Mouse (Mus musculus) left cerebral cortex, adult 2 months (tissue): ENCODE data around the gene Acyp2. TPM values are rescaled to one million over a fixed set of nuclear protein-coding genes. Genes with fewer than 3 reads are reported as not detected.

ENCODE experiments used
- DNase-seq, 2 experiments: peaks; one replicate each; pipeline ENCODE4 v3.0.0; 2021 to 2022; ENCODE audit warnings: low spot score in 2 of 2, mixed read lengths in 1 of 2; ENCODE audit errors: extremely low spot score in 1 of 2
- H3K27ac ChIP-seq: fragments of 200-600 bp; 2 replicates; pipeline ENCODE4 v1.8.1; 2022
- H3K4me3 ChIP-seq: fragments of 200-600 bp; 2 replicates; pipeline ENCODE4 v1.8.1; 2022
- CTCF ChIP-seq: fragments of 200-600 bp; IDR thresholded peaks from 2 replicates; pipeline ENCODE4 v1.8.1; 2022; ENCODE audit warnings: antibody characterized with exemption, mild to moderate bottlenecking, moderate library complexity
- intact Hi-C: fragments of 180-260 bp; cut with DNase I; formaldehyde crosslinking; loops from one replicate; pipeline ENCODE4 v1.15.1; 2025
- total RNA-seq, 2 experiments: library from RNA; stranded (reverse); gene quantifications; 2 replicates each; pipeline ENCODE4 v1.2.3; 2021

The Acyp2 gene
- total RNA-seq, 2 experiments from 2014 or later: 22.8 to 27.1 TPM

GRCm38 (mm10) chr11:30560215-30560614 lies 89.2 kb downstream of the Acyp2 start:
- intact Hi-C loops: no loop called here
- no peak overlapping the region for H3K27ac ChIP-seq
- no peak for TF ChIP-seq CTCF

DNA sequence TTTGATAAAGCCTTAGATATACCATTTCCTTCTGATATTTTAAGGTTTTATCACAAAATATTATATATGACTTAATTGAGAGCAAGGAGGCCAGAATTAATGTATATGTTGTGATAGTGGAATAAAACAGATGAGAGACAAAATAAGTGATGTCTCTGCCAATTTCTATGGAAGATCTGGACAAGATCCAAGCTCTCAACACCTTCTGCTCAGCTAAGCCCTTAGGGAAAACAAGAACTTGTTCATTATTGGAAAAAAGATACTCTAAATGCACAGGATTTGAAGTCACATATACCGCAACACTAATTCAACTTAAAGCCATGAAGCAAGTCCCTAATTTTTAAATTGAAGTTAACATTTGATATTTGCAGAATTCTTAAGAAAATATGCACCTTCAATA lies 96.0 kb downstream of the Acyp2 start:
- intact Hi-C loops: loop anchor here (5.0 kb wide), 1 partner anchor 286 kb away; the partner anchor contains the start of gene Sptbn1
- no peak for DNase-seq
- Histone ChIP-seq H3K27ac (no peak overlapping the region), H3K4me3 (no peak overlapping the region)
- no peak for TF ChIP-seq CTCF

More at GRCm38 (mm10) chr11:30560215-30560614, 89.2 kb downstream of the Acyp2 start:
- DNase-seq: no peak
- no peak overlapping the region for H3K4me3 ChIP-seq

DNA sequence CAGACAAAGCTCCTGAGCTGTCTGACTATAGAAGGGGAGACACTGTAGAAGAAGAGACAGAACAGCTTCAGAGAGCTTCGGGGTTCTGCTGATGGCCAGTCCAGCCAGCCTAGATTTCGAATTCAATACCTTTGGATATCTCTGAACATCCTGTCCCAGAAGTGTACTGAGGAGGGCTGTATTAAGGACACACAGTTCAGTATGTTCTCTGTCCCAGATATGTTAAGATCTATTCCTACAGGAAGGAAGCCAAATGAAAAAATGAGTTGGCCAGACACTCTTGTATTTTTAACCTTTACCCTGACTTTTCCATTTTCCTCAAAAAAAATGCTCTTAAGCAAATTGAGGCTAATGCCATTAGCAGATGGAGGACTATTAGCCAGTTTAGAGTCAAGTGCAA lies 132.3 kb downstream of the Acyp2 start:
- H3K27ac ChIP-seq: no peak overlapping the region
- TF ChIP-seq CTCF: no peak
- no peak overlapping the region for H3K4me3 ChIP-seq
- DNase-seq: no peak
- intact Hi-C loops: no loop called here

DNA sequence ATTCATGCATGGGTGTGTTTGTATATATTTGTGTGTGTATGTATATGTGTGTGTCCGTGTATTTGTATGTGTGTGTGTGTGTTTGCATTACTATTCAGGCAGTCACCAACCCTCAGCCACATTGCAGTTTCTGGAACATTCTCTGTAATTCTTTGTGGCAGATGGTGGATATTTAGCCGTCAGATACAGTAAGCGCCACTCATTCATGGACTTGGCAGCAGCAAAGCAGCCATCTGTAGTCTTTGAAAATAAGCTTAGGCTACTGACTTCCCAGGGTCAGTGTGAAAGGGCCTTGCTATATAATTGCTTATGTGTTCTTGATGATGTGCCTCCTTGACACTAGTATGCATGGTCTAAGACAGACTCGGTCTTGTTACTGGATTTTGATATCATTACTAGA lies 141.2 kb downstream of the Acyp2 start:
- DNase-seq: no peak
- no peak overlapping the region for H3K4me3 ChIP-seq
- intact Hi-C loops: no loop called here
- no peak for TF ChIP-seq CTCF
- no peak overlapping the region for H3K27ac ChIP-seq

DNA sequence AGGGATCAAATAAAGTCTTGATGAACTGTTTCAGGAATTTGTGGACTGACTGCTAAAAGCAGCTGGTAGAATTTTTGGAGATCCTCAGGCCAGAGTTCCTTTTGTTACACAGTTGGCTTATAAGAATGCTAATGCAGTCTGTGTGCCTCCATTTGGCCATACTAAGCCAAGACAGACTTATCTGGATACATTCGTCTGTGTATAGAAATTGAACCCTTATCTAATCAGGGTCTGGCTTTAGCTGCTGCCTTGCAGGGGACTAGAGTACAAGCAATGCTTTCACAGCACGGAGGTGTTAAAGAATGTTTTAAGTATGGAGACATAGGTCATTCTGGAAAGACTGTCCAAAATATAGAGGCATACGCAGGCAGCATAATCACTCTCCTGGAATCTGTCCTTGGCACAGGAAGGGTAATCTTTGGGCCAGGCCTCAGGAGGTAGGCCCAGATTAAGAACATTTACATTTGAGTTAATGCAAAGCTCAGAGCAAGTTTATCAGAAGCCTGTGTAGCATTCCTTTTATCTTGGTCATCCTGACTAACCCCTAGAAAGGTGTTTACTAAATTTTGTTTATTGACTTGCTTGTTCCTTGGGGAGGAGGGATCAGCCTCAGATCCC lies 150.5 kb downstream of the Acyp2 start:
- no peak overlapping the region for H3K4me3 ChIP-seq
- no peak for DNase-seq
- TF ChIP-seq CTCF: no peak
- H3K27ac ChIP-seq: no peak overlapping the region
- intact Hi-C loops: no loop called here

- no peak for TF ChIP-seq CTCF
- no peak for DNase-seq
- Histone ChIP-seq H3K4me3 (no peak overlapping the region), H3K27ac (no peak overlapping the region)
- intact Hi-C loops: no loop called here
Measured at GRCm38 (mm10) chr11:30497151-30497550, 152.2 kb downstream of the Acyp2 start.

GRCm38 (mm10) chr11:30491515-30492260 lies 157.7 kb downstream of the Acyp2 start:
- intact Hi-C loops: no loop called here
- no peak for TF ChIP-seq CTCF
- DNase-seq: no peak
- H3K4me3 ChIP-seq: no peak overlapping the region
- no peak overlapping the region for H3K27ac ChIP-seq

GRCm38 (mm10) chr11:30488183-30488582 lies 161.2 kb downstream of the Acyp2 start:
- no peak for DNase-seq
- Histone ChIP-seq H3K4me3 (no peak overlapping the region), H3K27ac (no peak overlapping the region)
- TF ChIP-seq CTCF: no peak
- intact Hi-C loops: no loop called here

DNA sequence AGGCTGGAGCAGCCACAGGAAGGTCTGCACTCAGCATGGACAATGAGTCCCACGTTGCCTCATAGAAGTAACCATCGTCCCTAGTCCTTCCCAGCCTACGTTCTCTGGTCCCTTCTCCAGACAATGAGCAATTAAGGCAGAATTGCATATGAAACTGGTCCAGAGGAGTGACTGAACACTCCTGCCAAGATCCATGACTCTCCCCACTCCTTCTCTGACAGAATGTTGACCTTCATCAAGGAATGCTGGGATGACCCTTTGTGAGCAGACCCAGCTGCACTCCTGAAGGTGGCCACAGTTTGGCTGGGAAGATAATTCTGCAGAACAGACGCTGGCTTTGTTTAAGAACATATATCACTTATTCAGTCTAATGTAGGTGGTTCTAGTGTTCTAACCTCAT lies 166.1 kb downstream of the Acyp2 start:
- no peak for TF ChIP-seq CTCF
- H3K27ac ChIP-seq: no peak overlapping the region
- H3K4me3 ChIP-seq: no peak overlapping the region
- intact Hi-C loops: no loop called here
- DNase-seq: no peak

GRCm38 (mm10) chr11:30471751-30472593 lies 177.4 kb downstream of the Acyp2 start, which contains the start of gene 4930505A04Rik:
Gene 4930505A04Rik, minus strand, starts transcription at chr11:30471827.
- H3K4me3 ChIP-seq: peak within 1 kb of the TSS; percentile 48
- no peak for TF ChIP-seq CTCF
- DNase-seq: peak; percentile 79 to 87
- peak within 1 kb of the TSS; percentile 91 for H3K27ac ChIP-seq
- intact Hi-C loops: loop anchor here (2.0 to 5.0 kb wide), 2 partner anchors 175 to 203 kb away; partner anchors contain the start of genes Acyp2 and Sptbn1

- intact Hi-C loops: loop anchor here (5.0 kb wide), 1 partner anchor 176 kb away; the partner anchor contains the start of gene Acyp2
- no peak for DNase-seq
- peak overlapping the region; percentile 48 for H3K4me3 ChIP-seq
- peak overlapping the region; percentile 91 for H3K27ac ChIP-seq
- no peak for TF ChIP-seq CTCF
Measured at GRCm38 (mm10) chr11:30471187-30471586, 178.2 kb downstream of the Acyp2 start.

Other genes with a start within 250 kb of the Acyp2 start
- under 1 TPM; 0.38 to 0.65 TPM for gene 4930505A04Rik, start 177.8 kb downstream of the Acyp2 start, total RNA-seq
- gene Psme4, start 122.1 kb upstream of the Acyp2 start, total RNA-seq: 10 to 100 TPM; 49.9 to 54.1 TPM
- 10 to 100 TPM; 10.5 to 12.2 TPM for gene Gpr75, start 235.8 kb upstream of the Acyp2 start, total RNA-seq
- 10 to 100 TPM; 18.7 to 19.4 TPM for gene Asb3, start 235.8 kb upstream of the Acyp2 start, total RNA-seq